Mouse (Mus musculus): Measurements from ENCODE around the gene Slc44a1. TPM values are rescaled to one million over a fixed set of nuclear protein-coding genes. Genes with fewer than 3 reads are reported as not detected.

Gene Slc44a1
- polyA plus RNA-seq, 1 experiment from 2014 or later, result 15.9 TPM

- Histone ChIP-seq H3K27ac (no peak overlapping the region), H3K4me3 (no peak overlapping the region), H3K9me3 (replicated peaks) (no peaks in the 10 kb centered on the region), H3K36me3 (no peaks in the 10 kb centered on the region), H3K9ac (no peak overlapping the region), H3K4me1 (replicated peaks) (peaks cover 7% of the 10 kb centered on the region), H3K27me3 (no peaks in the 10 kb centered on the region), H3K4me2 (no peak overlapping the region)
- no peak for ATAC-seq (replicated peaks; ENCODE audit: insufficient number of reproducible peaks, insufficient read depth, low FRiP score, low read depth)
- 74% methylated on average over 5 of the region's 5 CpGs for WGBS
These were observed 29.5 kb upstream of the Slc44a1 start for GRCm38 (mm10) chr4:53410752-53411151.

GRCm38 (mm10) chr4:53411958-53412870 lies 28.0 kb upstream of the Slc44a1 start:
- Histone ChIP-seq H3K9ac (no peak overlapping the region), H3K4me2 (no peak overlapping the region), H3K27me3 (no peaks in the 10 kb centered on the region), H3K36me3 (no peaks in the 10 kb centered on the region), H3K9me3 (replicated peaks) (no peaks in the 10 kb centered on the region), H3K27ac (no peak overlapping the region), H3K4me3 (no peak overlapping the region), H3K4me1 (replicated peaks) (peaks cover 12% of the 10 kb centered on the region)
- WGBS, result 51% methylated on average over 9 of the region's 9 CpGs
- no peak for ATAC-seq (replicated peaks; ENCODE audit: insufficient number of reproducible peaks, insufficient read depth, low FRiP score, low read depth)

- H3K9ac ChIP-seq, result no peak overlapping the region
- no peak for ATAC-seq (replicated peaks; ENCODE audit: insufficient number of reproducible peaks, insufficient read depth, low FRiP score, low read depth)
- H3K9me3 ChIP-seq (replicated peaks), result no peaks in the 10 kb centered on the region
- 76% methylated on average over 6 of the region's 6 CpGs for WGBS
- peaks cover 12% of the 10 kb centered on the region for H3K4me1 ChIP-seq (replicated peaks)
- H3K4me2 ChIP-seq, result no peak overlapping the region
- no peaks in the 10 kb centered on the region for H3K27me3 ChIP-seq
- no peaks in the 10 kb centered on the region for H3K36me3 ChIP-seq
- H3K27ac ChIP-seq, result no peak overlapping the region
- H3K4me3 ChIP-seq, result no peak overlapping the region
These were observed 27.2 kb upstream of the Slc44a1 start for GRCm38 (mm10) chr4:53412991-53413390.

GRCm38 (mm10) chr4:53414031-53414797 lies 26.0 kb upstream of the Slc44a1 start:
- Histone ChIP-seq H3K4me3 (no peak overlapping the region), H3K4me2 (no peak overlapping the region), H3K36me3 (no peaks in the 10 kb centered on the region), H3K9ac (no peak overlapping the region), H3K27me3 (no peaks in the 10 kb centered on the region), H3K4me1 (replicated peaks) (peaks cover 12% of the 10 kb centered on the region), H3K27ac (no peak overlapping the region), H3K9me3 (replicated peaks) (no peaks in the 10 kb centered on the region)
- ATAC-seq (replicated peaks; ENCODE audit: insufficient number of reproducible peaks, insufficient read depth, low FRiP score, low read depth), result no peak
- WGBS, result 73% methylated on average over 9 of the region's 9 CpGs

GRCm38 (mm10) chr4:53415873-53416637 lies 24.2 kb upstream of the Slc44a1 start:
- Histone ChIP-seq H3K9me3 (replicated peaks) (no peaks in the 10 kb centered on the region), H3K4me2 (no peak overlapping the region), H3K4me1 (replicated peaks) (peaks cover 8% of the 10 kb centered on the region; the same call in 1 of the 2 replicates), H3K36me3 (no peaks in the 10 kb centered on the region), H3K27me3 (no peaks in the 10 kb centered on the region), H3K27ac (peak overlapping the region; percentile 78), H3K4me3 (no peak overlapping the region), H3K9ac (no peak overlapping the region)
- ATAC-seq (replicated peaks; ENCODE audit: insufficient number of reproducible peaks, insufficient read depth, low FRiP score, low read depth), result peak; percentile 76
- WGBS, result 57% methylated on average over 9 of the region's 10 CpGs

- peak overlapping the region; percentile 78 for H3K27ac ChIP-seq
- H3K4me3 ChIP-seq, result no peak overlapping the region
- 56% methylated on average over 7 of the region's 7 CpGs for WGBS
- H3K9me3 ChIP-seq (replicated peaks), result no peaks in the 10 kb centered on the region
- no peak overlapping the region for H3K4me2 ChIP-seq
- H3K36me3 ChIP-seq, result no peaks in the 10 kb centered on the region
- peaks cover 8% of the 10 kb centered on the region; the same call in 1 of the 2 replicates for H3K4me1 ChIP-seq (replicated peaks)
- no peaks in the 10 kb centered on the region for H3K27me3 ChIP-seq
- no peak overlapping the region for H3K9ac ChIP-seq
- no peak for ATAC-seq (replicated peaks; ENCODE audit: insufficient number of reproducible peaks, insufficient read depth, low FRiP score, low read depth)
These were observed 23.3 kb upstream of the Slc44a1 start for GRCm38 (mm10) chr4:53416928-53417327.

- H3K4me3 ChIP-seq, result no peak overlapping the region
These were observed 17.4 kb upstream of the Slc44a1 start for GRCm38 (mm10) chr4:53422799-53423198.

GRCm38 (mm10) chr4:53427120-53427519 lies 13.1 kb upstream of the Slc44a1 start:
- no peak overlapping the region for H3K9ac ChIP-seq
- H3K9me3 ChIP-seq (replicated peaks), result no peaks in the 10 kb centered on the region
- H3K4me1 ChIP-seq (replicated peaks), result peaks cover 4% of the 10 kb centered on the region; the same call in 1 of the 2 replicates
- H3K4me3 ChIP-seq, result no peak overlapping the region
- ATAC-seq (replicated peaks; ENCODE audit: insufficient number of reproducible peaks, insufficient read depth, low FRiP score, low read depth), result no peak
- 81% methylated on average over 4 of the region's 4 CpGs for WGBS
- H3K36me3 ChIP-seq, result no peaks in the 10 kb centered on the region
- no peak overlapping the region for H3K4me2 ChIP-seq
- H3K27ac ChIP-seq, result no peak overlapping the region
- no peaks in the 10 kb centered on the region for H3K27me3 ChIP-seq

More at GRCm38 (mm10) chr4:53422799-53423198, 17.4 kb upstream of the Slc44a1 start:
- no peak for ATAC-seq (replicated peaks; ENCODE audit: insufficient number of reproducible peaks, insufficient read depth, low FRiP score, low read depth)
- Histone ChIP-seq H3K4me1 (replicated peaks) (no peaks in the 10 kb centered on the region), H3K27ac (no peak overlapping the region), H3K9me3 (replicated peaks) (no peaks in the 10 kb centered on the region), H3K27me3 (no peaks in the 10 kb centered on the region), H3K36me3 (no peaks in the 10 kb centered on the region), H3K9ac (no peak overlapping the region), H3K4me2 (no peak overlapping the region)
- WGBS, result 65% methylated on average over 2 of the region's 2 CpGs

GRCm38 (mm10) chr4:53430522-53430921 lies 9.7 kb upstream of the Slc44a1 start:
- no peak overlapping the region for H3K27ac ChIP-seq
- peaks cover 4% of the 10 kb centered on the region; the same call in 1 of the 2 replicates for H3K4me1 ChIP-seq (replicated peaks)
- no peaks in the 10 kb centered on the region for H3K36me3 ChIP-seq
- no peak overlapping the region for H3K9ac ChIP-seq
- ATAC-seq (replicated peaks; ENCODE audit: insufficient number of reproducible peaks, insufficient read depth, low FRiP score, low read depth), result no peak
- no peak overlapping the region for H3K4me2 ChIP-seq
- WGBS, result 41% methylated on average over 6 of the region's 6 CpGs
- no peak overlapping the region for H3K4me3 ChIP-seq
- H3K27me3 ChIP-seq, result no peaks in the 10 kb centered on the region
- no peaks in the 10 kb centered on the region for H3K9me3 ChIP-seq (replicated peaks)

GRCm38 (mm10) chr4:53431585-53432234 lies 8.5 kb upstream of the Slc44a1 start:
- Histone ChIP-seq H3K4me3 (no peak overlapping the region), H3K4me1 (replicated peaks) (peaks cover 4% of the 10 kb centered on the region; the same call in 1 of the 2 replicates), H3K36me3 (no peaks in the 10 kb centered on the region), H3K9ac (no peak overlapping the region), H3K27ac (no peak overlapping the region), H3K9me3 (replicated peaks) (no peaks in the 10 kb centered on the region), H3K27me3 (no peaks in the 10 kb centered on the region), H3K4me2 (no peak overlapping the region)
- ATAC-seq (replicated peaks; ENCODE audit: insufficient number of reproducible peaks, insufficient read depth, low FRiP score, low read depth), result no peak
- 68% methylated on average over 10 of the region's 10 CpGs for whole genome bisulfite sequencing

Measured in heart, embryonic 15.5 days (tissue).